Mouse (Mus musculus) spleen, postnatal 36 days (tissue): ENCODE data around the gene Micall1.

Experiments
- DNase-seq, 2 experiments: peaks; one replicate each; pipeline ENCODE4 v3.0.0; 2022; ENCODE audit warnings: low spot score in 2 of 2, mixed read lengths in 1 of 2

The Micall1 gene

DNA sequence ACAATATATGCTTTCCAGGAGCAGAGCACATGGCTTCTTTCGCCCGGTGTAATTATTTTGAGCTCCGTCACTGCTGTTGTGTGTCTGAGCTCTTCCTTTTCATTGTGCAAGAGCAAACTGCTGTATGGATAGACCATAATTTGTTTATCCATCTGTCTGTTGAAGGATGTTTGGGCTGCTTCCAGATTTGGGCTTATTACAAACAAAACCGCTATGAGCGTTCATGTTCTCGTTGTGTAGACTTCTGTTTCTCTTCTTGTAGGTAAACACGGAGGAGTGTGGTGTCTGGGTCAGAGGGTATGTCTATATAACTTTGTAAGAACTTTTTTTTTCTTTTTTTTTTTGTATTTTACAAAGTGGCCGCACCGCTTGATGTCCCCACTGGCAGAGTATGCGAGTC is 76.5 kb downstream of the Micall1 start:
- DNase-seq: no peak
